In genomic region chr5:151154780-151155179, GRCm38 (mm10) we compare ENCODE assay signal across 10 mouse cellular contexts.
DNase-seq lines count a peak whose midpoint lies in the region; TF ChIP-seq lines count a peak whose summit lies in the region.
"Had no signal": no experiment of that assay in that cellular context is flagged by ENCODE, and none has a peak within 500 bp of the region (broad histone marks: within the 10 kb centered on the region; RNA-seq: fewer than 3 reads in every experiment).

No protein-coding gene starts in this region.

- TF ChIP-seq CTCF in left cerebral cortex, adult 2 months (IDR thresholded peaks at IDR 0.05) = no peak

- no peak overlapping the region for H3K4me3 ChIP-seq in ES-E14 (ENCODE audit: insufficient read depth in 1 of 2, low read depth in 1 of 2, low read length in 2 of 2, poor library complexity in 1 of 2, severe bottlenecking in 1 of 2)
- H3K4me3 ChIP-seq in left cerebral cortex, adult 2 months = no peak overlapping the region
- H3K4me3 ChIP-seq: limb, embryonic 13.5 days had no signal

- H3K9me3 ChIP-seq in ES-E14 (ENCODE audit: control insufficient read depth, insufficient read depth, low read depth, low read length) = no peaks in the 10 kb centered on the region
- H3K9me3 ChIP-seq: limb, embryonic 13.5 days had no signal

- H3K36me3 ChIP-seq in ES-E14 (ENCODE audit: control insufficient read depth, insufficient read depth, low read length, poor library complexity, severe bottlenecking) = no peaks in the 10 kb centered on the region
- H3K36me3 ChIP-seq: limb, embryonic 13.5 days had no signal

- H3K4me1 ChIP-seq in ES-E14 (ENCODE audit: control insufficient read depth in 2 of 2, insufficient read depth in 2 of 2, low read length in 2 of 2, poor library complexity in 1 of 2) = peaks cover 3 to 8% of the 10 kb centered on the region in 2 experiments; a peak in 1 of 4 replicates

- intact Hi-C loops in heart, postnatal 10 days (cut with DNase I) = no loop called here
- intact Hi-C loops in left cerebral cortex, adult 2 months (cut with DNase I) = no loop called here

- H3K9ac ChIP-seq in ES-E14 (ENCODE audit: insufficient read depth, low read depth, low read length, poor library complexity, severe bottlenecking) = no peak overlapping the region
- H3K9ac ChIP-seq: limb, embryonic 13.5 days had no signal

- H3K27ac ChIP-seq in ES-E14 (ENCODE audit: insufficient read depth, low read depth, low read length, poor library complexity, severe bottlenecking) = no peak overlapping the region
- no peak overlapping the region for H3K27ac ChIP-seq in left cerebral cortex, adult 2 months
- H3K27ac ChIP-seq: limb, embryonic 13.5 days had no signal

- in situ Hi-C loops in ES-E14 (cut with MboI; ENCODE audit: low sequenced_read_pairs in 2 of 2, unreplicated experiment in 2 of 2) = no loop called here

- peak; percentile 25 for DNase-seq in ES-E14 (ENCODE audit: low read depth, low spot score)
- peak; percentile 35 for DNase-seq in embryo, embryonic 10 days (ENCODE audit: low spot score)
- DNase-seq in heart, postnatal 10 days = peak; percentile 63 to 67
- DNase-seq in lung, adult 18-20 months = peak; percentile 83 to 88
- DNase-seq in thymus, postnatal 4 days = no peak
- no peak for DNase-seq in left cerebral cortex, adult 2 months (ENCODE audit: extremely low spot score in 1 of 2, low spot score in 2 of 2)
- DNase-seq in right cerebral cortex, postnatal 36 days (ENCODE audit: low spot score in 2 of 2) = no peak
- no peak for DNase-seq in frontal cortex, postnatal 14 days (ENCODE audit: low spot score in 2 of 2)
- DNase-seq: retina, postnatal 1 day had no signal

TF ChIP-seq in ES-E14, 5 proteins besides CTCF, POLR2A, EP300 and RAD21:
- TF ChIP-seq HCFC1 (IDR thresholded peaks at IDR 0.05; ENCODE audit: borderline replicate concordance, insufficient read depth, low read length) = no peak
- no peak for TF ChIP-seq ZNF384 (IDR thresholded peaks at IDR 0.05; ENCODE audit: low read depth, low read length)
- no peak for TF ChIP-seq CHD2 (IDR thresholded peaks at IDR 0.05; ENCODE audit: low read depth, low read length)
- TF ChIP-seq MAFK (IDR thresholded peaks at IDR 0.05; ENCODE audit: insufficient read depth, low read depth, low read length) = no peak
- TF ChIP-seq ZC3H11A (IDR thresholded peaks at IDR 0.05; ENCODE audit: borderline replicate concordance, low read depth, low read length) = no peak

Comparison
In these comparisons a context has a peak if more than half of its experiments do, and no peak if none do; other contexts are left out.
1. DNase-seq: peak in ES-E14 (single experiment), embryo, embryonic 10 days (single experiment), heart, postnatal 10 days (2 of 2) and lung, adult 18-20 months (2 of 2); none in thymus, postnatal 4 days (single experiment), left cerebral cortex, adult 2 months (0 of 2), right cerebral cortex, postnatal 36 days (0 of 2) and frontal cortex, postnatal 14 days (0 of 2).